Mouse (Mus musculus): ENCODE results near the gene Phf1.
"Not testable (repeated sequence)": the region's sequence is repeated elsewhere in the genome, so short reads cannot be mapped to it uniquely, and the experiment has no call there.

The Phf1 gene

GRCm38 (mm10) chr17:26932839-26933398 is at the start of gene Phf1:
Gene Phf1 (plus strand): TSS chr17:26933052.
- DNase-seq = peak; percentile 95

- no peak for DNase-seq
Measured at GRCm38 (mm10) chr17:26883585-26883984, 49.3 kb upstream of the Phf1 start.

GRCm38 (mm10) chr17:26884995-26885926 is 47.6 kb upstream of the Phf1 start:
- DNase-seq = peak; percentile 68

GRCm38 (mm10) chr17:26886047-26886749 is 46.7 kb upstream of the Phf1 start:
- peak; percentile 79 for DNase-seq

- no peak for DNase-seq
Measured at GRCm38 (mm10) chr17:26887926-26888325, 44.9 kb upstream of the Phf1 start.

- no peak for DNase-seq
Measured at GRCm38 (mm10) chr17:26892635-26893375, 40.0 kb upstream of the Phf1 start.

- DNase-seq = no peak
Measured at GRCm38 (mm10) chr17:26893492-26893891, 39.4 kb upstream of the Phf1 start.

GRCm38 (mm10) chr17:26894342-26894741 is 38.5 kb upstream of the Phf1 start:
- no peak for DNase-seq

GRCm38 (mm10) chr17:26895578-26895977 is 37.3 kb upstream of the Phf1 start:
- peak; percentile 51 for DNase-seq

GRCm38 (mm10) chr17:26900916-26901315 is 31.9 kb upstream of the Phf1 start:
- DNase-seq = no peak

- DNase-seq = no peak
Measured at GRCm38 (mm10) chr17:26904320-26904719, 28.5 kb upstream of the Phf1 start.

- not testable (repeated sequence) for DNase-seq
Measured at GRCm38 (mm10) chr17:26907506-26907905, 25.3 kb upstream of the Phf1 start.

- no peak for DNase-seq
Measured at GRCm38 (mm10) chr17:26915248-26915647, 17.6 kb upstream of the Phf1 start.

- peak; percentile 100 for DNase-seq
Measured at GRCm38 (mm10) chr17:26916711-26917482, 16.0 kb upstream of the Phf1 start, which contains the start of gene Kifc5b. Gene Kifc5b (plus strand): TSS chr17:26917091.

GRCm38 (mm10) chr17:26917560-26917959 is 15.3 kb upstream of the Phf1 start:
- not testable (repeated sequence) for DNase-seq

GRCm38 (mm10) chr17:26918343-26918742 is 14.5 kb upstream of the Phf1 start:
- no peak for DNase-seq

GRCm38 (mm10) chr17:26919516-26919915 is 13.3 kb upstream of the Phf1 start:
- not testable (repeated sequence) for DNase-seq

GRCm38 (mm10) chr17:26922368-26922767 is 10.5 kb upstream of the Phf1 start:
- DNase-seq = not testable (repeated sequence)

- DNase-seq = not testable (repeated sequence)
Measured at GRCm38 (mm10) chr17:26925414-26925813, 7.4 kb upstream of the Phf1 start.

- DNase-seq = peak; percentile 38
Measured at GRCm38 (mm10) chr17:26931795-26932194, 1.1 kb upstream of the Phf1 start.

- DNase-seq = no peak
Measured at GRCm38 (mm10) chr17:26933419-26933818, 567 bp downstream of the Phf1 start.

Measured in cerebellum, adult 11 months (tissue).